Comparison of ENCODE assay signal across 34 mouse cellular contexts in the genomic region with DNA sequence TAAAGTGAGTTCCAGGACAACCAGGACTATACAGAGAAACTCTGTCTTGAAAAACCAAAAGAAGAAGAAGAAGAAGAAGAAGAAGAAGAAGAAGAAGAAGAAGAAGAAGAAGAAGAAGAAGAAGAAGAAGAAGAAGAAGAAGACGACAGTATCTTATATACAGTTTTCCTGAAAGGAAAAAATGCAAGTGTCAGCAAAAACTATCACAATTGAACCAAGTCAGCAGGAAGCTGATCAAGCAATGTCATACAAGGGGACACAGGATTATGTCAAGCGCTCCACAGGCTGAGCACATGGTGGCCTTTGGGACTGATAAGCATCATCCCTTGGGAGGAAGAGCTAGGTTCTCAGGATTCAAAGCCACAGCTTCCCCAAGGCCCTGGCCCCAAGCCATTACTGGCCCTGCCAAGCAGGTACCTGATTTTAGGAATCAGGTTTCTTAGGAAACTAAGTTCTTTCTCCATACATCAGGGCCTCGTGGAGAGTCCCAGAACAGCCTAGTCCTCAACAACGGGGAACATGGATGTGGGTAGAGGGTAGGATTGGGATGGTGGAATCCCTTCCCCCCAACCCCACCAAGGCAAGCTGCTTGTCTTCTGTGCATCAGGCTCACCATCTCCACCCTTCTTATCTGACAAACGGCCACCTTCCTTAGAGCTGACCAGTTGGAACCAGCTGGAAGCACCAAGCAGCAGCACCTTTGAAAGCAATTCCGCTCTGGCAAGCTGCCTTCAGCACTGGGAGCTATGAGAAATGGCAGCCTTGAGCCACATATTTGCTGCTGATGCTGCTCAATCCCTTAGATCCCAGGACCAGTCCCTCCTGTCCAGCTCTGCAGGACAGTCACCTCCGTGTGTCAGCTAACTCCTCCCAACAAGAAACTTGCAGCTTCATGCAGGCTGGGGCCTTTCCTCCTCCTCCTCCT. TPM values are rescaled to one million over a fixed set of nuclear protein-coding genes. Genes with fewer than 3 reads are reported as not detected.
DNase-seq lines count a peak whose midpoint lies in the region; ATAC-seq and TF ChIP-seq lines count a peak whose summit lies in the region.
"Had no signal": no experiment of that assay in that cellular context is flagged by ENCODE, and none has a peak within 500 bp of the region (broad histone marks: within the 10 kb centered on the region; RNA-seq: fewer than 3 reads in every experiment).

No protein-coding gene starts in this region.

- peak overlapping the region; percentile 0; the same call in 1 of the 2 replicates for H3K27ac ChIP-seq in ES-E14 (ENCODE audit: insufficient read depth, low read depth, low read length, poor library complexity, severe bottlenecking)
- H3K27ac ChIP-seq: embryonic facial prominence, embryonic 10.5 days; embryonic facial prominence, embryonic 13.5 days; forebrain, embryonic 12.5 days; gastrocnemius, adult 2 months; heart, adult 2 months; heart, embryonic 10.5 days; heart, embryonic 13.5 days; hindbrain, embryonic 14.5 days; hindbrain, postnatal 0 days had no signal

- no peaks in the 10 kb centered on the region for H3K9me3 ChIP-seq in ES-E14 (ENCODE audit: control insufficient read depth, insufficient read depth, low read depth, low read length)
- H3K9me3 ChIP-seq: embryonic facial prominence, embryonic 10.5 days; embryonic facial prominence, embryonic 13.5 days; forebrain, embryonic 12.5 days; heart, embryonic 10.5 days had no signal

- peak; percentile 35 to 40 for DNase-seq in cerebellum, postnatal 36 days
- DNase-seq in cerebellum, adult 9-11 months = no peak
- no peak for DNase-seq in ES-E14 (ENCODE audit: low read depth, low spot score)
- peak; percentile 60 for DNase-seq in adrenal gland, postnatal 10 days
- peak; percentile 65 to 68 for DNase-seq in adrenal gland, postnatal 36 days
- no peak for DNase-seq in gastrocnemius, postnatal 25 days
- DNase-seq in heart, adult 18-20 months = no peak
- DNase-seq: cerebellum, adult 11 months; embryo, embryonic 11 days; gastrocnemius, adult 2 months; gastrocnemius, postnatal 14 days; heart, adult 2 months; heart, postnatal 14 days; heart, postnatal 4 days; kidney, adult 18-20 months; kidney, adult 9 months had no signal

- peaks cover 2 to 30% of the 10 kb centered on the region in 2 experiments; a peak in 2 of 4 replicates for H3K4me1 ChIP-seq in ES-E14 (ENCODE audit: control insufficient read depth in 2 of 2, insufficient read depth in 2 of 2, low read length in 2 of 2, poor library complexity in 1 of 2)
- H3K4me1 ChIP-seq: embryonic facial prominence, embryonic 13.5 days; heart, embryonic 13.5 days had no signal

- H3K36me3 ChIP-seq in ES-E14 (ENCODE audit: control insufficient read depth, insufficient read depth, low read length, poor library complexity, severe bottlenecking) = no peaks in the 10 kb centered on the region
- H3K36me3 ChIP-seq: embryonic facial prominence, embryonic 10.5 days; embryonic facial prominence, embryonic 13.5 days; forebrain, embryonic 12.5 days; heart, embryonic 10.5 days; heart, embryonic 13.5 days had no signal

- H3K4me3 ChIP-seq in ES-E14 (ENCODE audit: insufficient read depth in 1 of 2, low read depth in 1 of 2, low read length in 2 of 2, poor library complexity in 1 of 2, severe bottlenecking in 1 of 2) = no peak overlapping the region
- H3K4me3 ChIP-seq: embryonic facial prominence, embryonic 10.5 days; embryonic facial prominence, embryonic 13.5 days; erythroblast, embryonic 14.5 days; forebrain, embryonic 12.5 days; gastrocnemius, adult 2 months; heart, adult 2 months; heart, embryonic 10.5 days; heart, embryonic 13.5 days had no signal

- in situ Hi-C loops in ES-E14 (cut with MboI; ENCODE audit: low sequenced_read_pairs in 2 of 2, unreplicated experiment in 2 of 2) = no loop called here

- no peak overlapping the region for H3K9ac ChIP-seq in ES-E14 (ENCODE audit: insufficient read depth, low read depth, low read length, poor library complexity, severe bottlenecking)
- H3K9ac ChIP-seq: embryonic facial prominence, embryonic 13.5 days; forebrain, embryonic 12.5 days; heart, embryonic 13.5 days; hindbrain, embryonic 14.5 days had no signal

- no peak for ATAC-seq in CD4-positive, CD25-positive, alpha-beta regulatory T cell, adult 4 months
- ATAC-seq: activated CD4-positive, CD25-positive, alpha-beta regulatory T cell, adult 4 months; forebrain, embryonic 16.5 days; hindbrain, postnatal 0 days; inflammation-experienced regulatory T-cells, adult 6 months; intestine, embryonic 16.5 days had no signal

TF ChIP-seq in ES-E14, 5 proteins besides CTCF, POLR2A, EP300 and RAD21:
- TF ChIP-seq MAFK (IDR thresholded peaks at IDR 0.05; ENCODE audit: insufficient read depth, low read depth, low read length) = 0 out of 2 replicates have a peak, but pooled peaks have one; percentile 59
- no peak for TF ChIP-seq CHD2 (IDR thresholded peaks at IDR 0.05; ENCODE audit: low read depth, low read length)
TF ChIP-seq in ES-E14: peak in this region for 1.

RNA-seq across cellular contexts. Expression of gene Rims4, which starts 24.8 kb away (rescaled TPM):
- 0.98 and 1.5 TPM in 2 replicates for total RNA-seq in ES-E14 (2012; rRNA removed)
- total RNA-seq in adrenal gland, postnatal 10 days (2021) = 10 to 100 TPM; 57.7 to 63.4 TPM
- total RNA-seq in adrenal gland, postnatal 36 days (2021) = 100 to 1,000 TPM; 171 to 180 TPM
- not detected for polyA plus RNA-seq in CD4-positive, CD25-positive, alpha-beta regulatory T cell, adult 4 months (2017; shearing (Covaris generic))
- total RNA-seq in gastrocnemius, postnatal 25 days (2021) = 1 to 10 TPM in 1 of 2 experiments, under 1 TPM in 1; 0.86 to 2.0 TPM
- total RNA-seq in heart, adult 18-20 months (2021) = 1 to 10 TPM; 2.0 to 2.2 TPM
- polyA plus RNA-seq: activated CD4-positive, CD25-positive, alpha-beta regulatory T cell, adult 4 months; C2C12; erythroblast, embryonic 14.5 days; inflammation-experienced regulatory T-cells, adult 6 months had no signal

RNA-seq across cellular contexts. Expression of gene Kcnk15, which starts 40.3 kb away (rescaled TPM):
- total RNA-seq in ES-E14 (2012; rRNA removed) = not detected in 2 replicates
- total RNA-seq in adrenal gland, postnatal 10 days (2021) = not detected
- total RNA-seq in adrenal gland, postnatal 36 days (2021) = not detected
- polyA plus RNA-seq in CD4-positive, CD25-positive, alpha-beta regulatory T cell, adult 4 months (2017; shearing (Covaris generic)) = not detected
- not detected for total RNA-seq in gastrocnemius, postnatal 25 days (2021)
- not detected for total RNA-seq in heart, adult 18-20 months (2021)
- total RNA-seq: adrenal gland, adult 18-20 months; gastrocnemius, adult 2 months; gastrocnemius, postnatal 14 days; heart, adult 2 months; heart, postnatal 14 days; heart, postnatal 4 days had no signal
- polyA plus RNA-seq: activated CD4-positive, CD25-positive, alpha-beta regulatory T cell, adult 4 months; C2C12; embryonic facial prominence, embryonic 10.5 days; embryonic facial prominence, embryonic 13.5 days; erythroblast, embryonic 14.5 days; forebrain, embryonic 12.5 days; forebrain, embryonic 16.5 days; gonadal fat pad, adult 2 months; heart, adult 2 months; heart, embryonic 10.5 days; heart, embryonic 13.5 days; heart, embryonic 16.5 days; hindbrain, embryonic 11.5 days; hindbrain, embryonic 14.5 days; inflammation-experienced regulatory T-cells, adult 6 months; intestine, embryonic 16.5 days had no signal

Comparison
In these comparisons a context has a peak if more than half of its experiments do, and no peak if none do; other contexts are left out.
1. DNase-seq: peak in cerebellum, postnatal 36 days (2 of 2), adrenal gland, postnatal 10 days (single experiment) and adrenal gland, postnatal 36 days (2 of 2); none in cerebellum, adult 9-11 months (single experiment), ES-E14 (single experiment), gastrocnemius, postnatal 25 days (single experiment) and heart, adult 18-20 months (0 of 2).
2. RNA of gene Rims4, which starts 24.8 kb away (total RNA-seq): 171 to 180 TPM in adrenal gland, postnatal 36 days and 57.7 to 63.4 TPM in adrenal gland, postnatal 10 days; 2.0 to 2.2 TPM in heart, adult 18-20 months, 0.86 to 2.0 TPM in gastrocnemius, postnatal 25 days and 0.98 to 1.5 TPM in ES-E14; every median in the first group is over 10 times any median in the second.